Mouse (Mus musculus) left cerebral cortex, adult 2 months (tissue): ENCODE measurements at regions not wholly inside any gene's neighbourhood (a gene's known extent, or its start where the extent isn't known, plus 50 kb on each side); places are given as distances from the start of the nearest gene placed in this dataset.

Experiments
- DNase-seq, 2 experiments: peaks; one replicate each; pipeline ENCODE4 v3.0.0; 2021 to 2022; ENCODE audit warnings: low spot score in 2 of 2, mixed read lengths in 1 of 2; ENCODE audit errors: extremely low spot score in 1 of 2
- H3K27ac ChIP-seq: fragments of 200-600 bp; 2 replicates; pipeline ENCODE4 v1.8.1; 2022
- H3K4me3 ChIP-seq: fragments of 200-600 bp; 2 replicates; pipeline ENCODE4 v1.8.1; 2022
- CTCF ChIP-seq: fragments of 200-600 bp; IDR thresholded peaks from 2 replicates; pipeline ENCODE4 v1.8.1; 2022; ENCODE audit warnings: antibody characterized with exemption, mild to moderate bottlenecking, moderate library complexity
- intact Hi-C: fragments of 180-260 bp; cut with DNase I; formaldehyde crosslinking; loops from one replicate; pipeline ENCODE4 v1.15.1; 2025

GRCm38 (mm10) chr12:37632368-37632767 is 185.2 kb upstream of the Dgkb start:
- intact Hi-C loops = loop anchor here (5.0 kb wide), 1 partner anchor 485 kb away; no protein-coding TSS in a partner anchor
- DNase-seq = no peak
- Histone ChIP-seq H3K4me3 (no peak overlapping the region), H3K27ac (no peak overlapping the region)
- peak; percentile 42 for TF ChIP-seq CTCF

GRCm38 (mm10) chr12:37633286-37633685 is 184.2 kb upstream of the Dgkb start:
- intact Hi-C loops = loop anchor here (5.0 kb wide), 1 partner anchor 484 kb away; no protein-coding TSS in a partner anchor
- TF ChIP-seq CTCF = no peak
- no peak overlapping the region for H3K27ac ChIP-seq
- no peak overlapping the region for H3K4me3 ChIP-seq
- DNase-seq = no peak

GRCm38 (mm10) chr12:37646186-37646585 is 171.3 kb upstream of the Dgkb start:
- Histone ChIP-seq H3K27ac (no peak overlapping the region), H3K4me3 (no peak overlapping the region)
- intact Hi-C loops = no loop called here
- DNase-seq = no peak
- TF ChIP-seq CTCF = no peak

GRCm38 (mm10) chr12:37653287-37653686 is 164.2 kb upstream of the Dgkb start:
- no peak overlapping the region for H3K4me3 ChIP-seq
- TF ChIP-seq CTCF = no peak
- DNase-seq = no peak
- H3K27ac ChIP-seq = no peak overlapping the region
- intact Hi-C loops = no loop called here

GRCm38 (mm10) chr12:37654256-37654655 is 163.3 kb upstream of the Dgkb start:
- Histone ChIP-seq H3K4me3 (no peak overlapping the region), H3K27ac (no peak overlapping the region)
- no peak for TF ChIP-seq CTCF
- intact Hi-C loops = no loop called here
- DNase-seq = no peak

- H3K4me3 ChIP-seq = no peak overlapping the region
- intact Hi-C loops = no loop called here
- no peak for DNase-seq
- TF ChIP-seq CTCF = no peak
- H3K27ac ChIP-seq = no peak overlapping the region
Observed at GRCm38 (mm10) chr12:37660016-37660415, 157.5 kb upstream of the Dgkb start.

GRCm38 (mm10) chr12:37682455-37683110 is 134.9 kb upstream of the Dgkb start:
- no peak for TF ChIP-seq CTCF
- Histone ChIP-seq H3K27ac (no peak overlapping the region), H3K4me3 (no peak overlapping the region)
- DNase-seq = no peak
- intact Hi-C loops = no loop called here

GRCm38 (mm10) chr12:37692584-37692983 is 124.9 kb upstream of the Dgkb start:
- Histone ChIP-seq H3K27ac (no peak overlapping the region), H3K4me3 (no peak overlapping the region)
- TF ChIP-seq CTCF = no peak
- DNase-seq = no peak
- intact Hi-C loops = no loop called here
